Mouse (Mus musculus) kidney, postnatal 36 days (tissue): ENCODE data around the gene Olfr1185-ps1.
"Not testable (repeated sequence)": the region's sequence is repeated elsewhere in the genome, so short reads cannot be mapped to it uniquely, and the experiment has no call there.

ENCODE experiments used
- DNase-seq, 2 experiments: peaks; one replicate each; pipeline ENCODE4 v3.0.0; 2021 to 2022; ENCODE audit warnings: mixed read lengths in 2 of 2

The Olfr1185-ps1 gene

GRCm38 (mm10) chr2:88493020-88493419 is at the start of gene Olfr1185-ps1:
Olfr1185-ps1 (plus strand) TSS chr2:88493320.
- DNase-seq, result no peak

- no peak for DNase-seq
Observed at GRCm38 (mm10) chr2:88449031-88449430, 44.1 kb upstream of the Olfr1185-ps1 start, which contains the start of gene Gm13757. Gm13757 (minus strand) TSS chr2:88449131.

- DNase-seq, result not testable (repeated sequence)
Observed at GRCm38 (mm10) chr2:88454567-88454966, 38.6 kb upstream of the Olfr1185-ps1 start, which contains the start of gene Olfr1183. Olfr1183 (plus strand) TSS chr2:88454867.

- DNase-seq, result no peak
Observed at GRCm38 (mm10) chr2:88483298-88483697, 9.8 kb upstream of the Olfr1185-ps1 start, which contains the start of gene Olfr1184. Olfr1184 (plus strand) TSS chr2:88483598.

- no peak for DNase-seq
Observed at GRCm38 (mm10) chr2:88518251-88518650, 25.1 kb downstream of the Olfr1185-ps1 start, which contains the start of gene Olfr1186. Olfr1186 (plus strand) TSS chr2:88518551.

GRCm38 (mm10) chr2:88525720-88526119 is 32.6 kb downstream of the Olfr1185-ps1 start:
- no peak for DNase-seq
